Mouse (Mus musculus): ENCODE results near the gene Cabp4.
A peak's percentile ranks its signal among the peaks of the same experiment; 100 is the strongest.

The Cabp4 gene

GRCm38 (mm10) chr19:4100718-4101261 lies 43.0 kb downstream of the Cabp4 start:
- peak; percentile 47 for DNase-seq

- peak; percentile 87 for DNase-seq
These were observed 43.8 kb downstream of the Cabp4 start, which contains the start of gene Pitpnm1 for GRCm38 (mm10) chr19:4099837-4100717. Pitpnm1 (plus strand) TSS chr19:4099998.

- DNase-seq = peak; percentile 95
These were observed 44.8 kb downstream of the Cabp4 start for GRCm38 (mm10) chr19:4099056-4099455.

GRCm38 (mm10) chr19:4098426-4098825 lies 45.4 kb downstream of the Cabp4 start:
- no peak for DNase-seq

GRCm38 (mm10) chr19:4097441-4097825 lies 46.4 kb downstream of the Cabp4 start:
- peak; percentile 90 for DNase-seq

- DNase-seq = peak; percentile 99
These were observed 47.0 kb downstream of the Cabp4 start, which contains the start of gene Cdk2ap2 for GRCm38 (mm10) chr19:4096642-4097440. Cdk2ap2 (plus strand) TSS chr19:4097182.

GRCm38 (mm10) chr19:4095802-4096201 lies 48.0 kb downstream of the Cabp4 start:
- no peak for DNase-seq

- DNase-seq = no peak
These were observed 49.0 kb downstream of the Cabp4 start for GRCm38 (mm10) chr19:4094774-4095303.

GRCm38 (mm10) chr19:4094348-4094747 lies 49.5 kb downstream of the Cabp4 start:
- no peak for DNase-seq

GRCm38 (mm10) chr19:4093772-4094171 lies 50.1 kb downstream of the Cabp4 start:
- DNase-seq = no peak

GRCm38 (mm10) chr19:4092750-4093149 lies 51.1 kb downstream of the Cabp4 start:
- no peak for DNase-seq

- no peak for DNase-seq
These were observed 52.5 kb downstream of the Cabp4 start for GRCm38 (mm10) chr19:4091383-4091782.

- DNase-seq = no peak
These were observed 53.4 kb downstream of the Cabp4 start for GRCm38 (mm10) chr19:4090446-4090845.

GRCm38 (mm10) chr19:4089128-4089527 lies 54.7 kb downstream of the Cabp4 start:
- DNase-seq = no peak

GRCm38 (mm10) chr19:4088146-4088545 lies 55.7 kb downstream of the Cabp4 start:
- no peak for DNase-seq

- no peak for DNase-seq
These were observed 56.7 kb downstream of the Cabp4 start for GRCm38 (mm10) chr19:4087090-4087489.

GRCm38 (mm10) chr19:4086156-4086555 lies 57.7 kb downstream of the Cabp4 start:
- DNase-seq = no peak

Data from lung, postnatal 10 days (tissue).